Mouse (Mus musculus): ENCODE data around the gene Olfr1216. TPM values are rescaled to one million over a fixed set of nuclear protein-coding genes. Genes with fewer than 3 reads are reported as not detected.
"Not testable (repeated sequence)": the region's sequence is repeated elsewhere in the genome, so short reads cannot be mapped to it uniquely, and the experiment has no call there.

The Olfr1216 gene
- polyA plus RNA-seq (2016; fragmentation: Nextera tagmentation; extraction: Ambion mirVana) = not detected in 2 replicates

- no peaks in the 10 kb centered on the region for H3K4me1 ChIP-seq
Measured at GRCm38 (mm10) chr2:89018240-89018639, at the start of gene Olfr1216. Gene Olfr1216, minus strand, starts transcription at chr2:89018340.

GRCm38 (mm10) chr2:89061087-89061486 lies 42.9 kb upstream of the Olfr1216 start, which contains the start of gene Olfr1218:
Gene Olfr1218, minus strand, starts transcription at chr2:89061187.
- Histone ChIP-seq H3K4me2 (no peak within 1 kb of the TSS), H3K9ac (no peak within 1 kb of the TSS), H3K4me3 (no peak within 1 kb of the TSS), H3K27me3 (replicated peaks) (no peaks in the 10 kb centered on the region), H3K36me3 (no peaks in the 10 kb centered on the region), H3K4me1 (no peaks in the 10 kb centered on the region), H3K27ac (no peak within 1 kb of the TSS), H3K9me3 (replicated peaks) (no peaks in the 10 kb centered on the region)
- ATAC-seq = no peak

More at GRCm38 (mm10) chr2:89018240-89018639, at the start of gene Olfr1216:
- H3K36me3 ChIP-seq = no peaks in the 10 kb centered on the region
- no peaks in the 10 kb centered on the region for H3K9me3 ChIP-seq (replicated peaks)
- no peak for ATAC-seq
- no peak within 1 kb of the TSS for H3K27ac ChIP-seq
- no peaks in the 10 kb centered on the region for H3K27me3 ChIP-seq (replicated peaks)
- no peak within 1 kb of the TSS for H3K4me3 ChIP-seq
- 54% methylated on average over 1 of the region's 1 CpGs for WGBS (ENCODE audit: insufficient replicate concordance)
- H3K4me2 ChIP-seq = no peak within 1 kb of the TSS
- H3K9ac ChIP-seq = no peak within 1 kb of the TSS

- no peaks in the 10 kb centered on the region for H3K9me3 ChIP-seq (replicated peaks)
- H3K27ac ChIP-seq = no peak within 1 kb of the TSS
- no peak within 1 kb of the TSS for H3K4me2 ChIP-seq
- H3K4me3 ChIP-seq = no peak within 1 kb of the TSS
- H3K36me3 ChIP-seq = no peaks in the 10 kb centered on the region
- WGBS (ENCODE audit: insufficient replicate concordance) = 50% methylated on average over 2 of the region's 2 CpGs
- no peak within 1 kb of the TSS for H3K9ac ChIP-seq
- H3K4me1 ChIP-seq = no peaks in the 10 kb centered on the region
- no peak for ATAC-seq
- no peaks in the 10 kb centered on the region for H3K27me3 ChIP-seq (replicated peaks)
Measured at GRCm38 (mm10) chr2:89031965-89032364, 13.8 kb upstream of the Olfr1216 start, which contains the start of gene Olfr1217. Gene Olfr1217, minus strand, starts transcription at chr2:89032065.

GRCm38 (mm10) chr2:89021436-89021835 lies 3.3 kb upstream of the Olfr1216 start:
- not testable (repeated sequence) for H3K9me3 ChIP-seq (replicated peaks); H3K27me3 ChIP-seq (replicated peaks); H3K4me3 ChIP-seq; H3K4me1 ChIP-seq; H3K9ac ChIP-seq; H3K4me2 ChIP-seq; ATAC-seq; H3K27ac ChIP-seq; H3K36me3 ChIP-seq
- WGBS (ENCODE audit: insufficient replicate concordance) = 47% methylated on average over 3 of the region's 3 CpGs

- 47% methylated on average over 2 of the region's 2 CpGs for WGBS (ENCODE audit: insufficient replicate concordance)
- H3K27ac ChIP-seq = no peak within 1 kb of the TSS
- H3K4me3 ChIP-seq = no peak within 1 kb of the TSS
- H3K4me1 ChIP-seq = no peaks in the 10 kb centered on the region
- no peaks in the 10 kb centered on the region for H3K27me3 ChIP-seq (replicated peaks)
- no peak for ATAC-seq
- no peak within 1 kb of the TSS for H3K4me2 ChIP-seq
- H3K36me3 ChIP-seq = no peaks in the 10 kb centered on the region
- H3K9me3 ChIP-seq (replicated peaks) = no peaks in the 10 kb centered on the region
- no peak within 1 kb of the TSS for H3K9ac ChIP-seq
Measured at GRCm38 (mm10) chr2:89006873-89007272, 11.3 kb downstream of the Olfr1216 start, which contains the start of gene Olfr1215. Gene Olfr1215, minus strand, starts transcription at chr2:89006973.

GRCm38 (mm10) chr2:88992553-88992952 lies 25.6 kb downstream of the Olfr1216 start, which contains the start of gene Olfr1214:
Gene Olfr1214, minus strand, starts transcription at chr2:88992653.
- H3K9me3 ChIP-seq (replicated peaks) = no peaks in the 10 kb centered on the region
- H3K9ac ChIP-seq = no peak within 1 kb of the TSS
- WGBS (ENCODE audit: insufficient replicate concordance) = 66% methylated on average over 1 of the region's 1 CpGs
- no peak within 1 kb of the TSS for H3K27ac ChIP-seq
- H3K36me3 ChIP-seq = no peaks in the 10 kb centered on the region
- no peak within 1 kb of the TSS for H3K4me3 ChIP-seq
- ATAC-seq = no peak
- no peaks in the 10 kb centered on the region for H3K4me1 ChIP-seq
- no peaks in the 10 kb centered on the region for H3K27me3 ChIP-seq (replicated peaks)
- no peak within 1 kb of the TSS for H3K4me2 ChIP-seq

GRCm38 (mm10) chr2:88980181-88980580 lies 38.0 kb downstream of the Olfr1216 start, which contains the start of gene Gm13762:
Gene Gm13762, minus strand, starts transcription at chr2:88980281.
- no peaks in the 10 kb centered on the region for H3K36me3 ChIP-seq
- no peak within 1 kb of the TSS for H3K9ac ChIP-seq
- no peaks in the 10 kb centered on the region for H3K27me3 ChIP-seq (replicated peaks)
- H3K4me3 ChIP-seq = no peak within 1 kb of the TSS
- H3K27ac ChIP-seq = no peak within 1 kb of the TSS
- H3K9me3 ChIP-seq (replicated peaks) = no peaks in the 10 kb centered on the region
- H3K4me1 ChIP-seq = no peaks in the 10 kb centered on the region
- no peak within 1 kb of the TSS for H3K4me2 ChIP-seq
- no peak for ATAC-seq
- WGBS (ENCODE audit: insufficient replicate concordance) = 78% methylated on average over 1 of the region's 1 CpGs

Other genes starting within 250 kb of the Olfr1216 start
- not detected in 2 replicates for gene Olfr1200, start 247.9 kb downstream of the Olfr1216 start, polyA plus RNA-seq (2016; fragmentation: Nextera tagmentation; extraction: Ambion mirVana)
- not detected in 2 replicates for gene Olfr1201, start 225.3 kb downstream of the Olfr1216 start, polyA plus RNA-seq (2016; fragmentation: Nextera tagmentation; extraction: Ambion mirVana)
- gene Olfr1202, start 203.8 kb downstream of the Olfr1216 start, polyA plus RNA-seq (2016; fragmentation: Nextera tagmentation; extraction: Ambion mirVana) = not detected in 2 replicates
- gene Olfr1205, start 188.6 kb downstream of the Olfr1216 start, polyA plus RNA-seq (2016; fragmentation: Nextera tagmentation; extraction: Ambion mirVana) = not detected in 2 replicates
- gene Olfr1204, start 169.0 kb downstream of the Olfr1216 start, polyA plus RNA-seq (2016; fragmentation: Nextera tagmentation; extraction: Ambion mirVana) = not detected in 2 replicates
- not detected in 2 replicates for gene Olfr1206, start 155.1 kb downstream of the Olfr1216 start, polyA plus RNA-seq (2016; fragmentation: Nextera tagmentation; extraction: Ambion mirVana)
- gene Olfr1208, start 116.0 kb downstream of the Olfr1216 start, polyA plus RNA-seq (2016; fragmentation: Nextera tagmentation; extraction: Ambion mirVana) = not detected in 2 replicates
- gene Olfr1209, start 103.2 kb downstream of the Olfr1216 start, polyA plus RNA-seq (2016; fragmentation: Nextera tagmentation; extraction: Ambion mirVana) = not detected in 2 replicates
- gene Olfr1211, start 80.2 kb downstream of the Olfr1216 start, polyA plus RNA-seq (2016; fragmentation: Nextera tagmentation; extraction: Ambion mirVana) = not detected in 2 replicates
- not detected in 2 replicates for gene Olfr1212, start 64.4 kb downstream of the Olfr1216 start, polyA plus RNA-seq (2016; fragmentation: Nextera tagmentation; extraction: Ambion mirVana)
- gene Gm13762, start 38.1 kb downstream of the Olfr1216 start, polyA plus RNA-seq (2016; fragmentation: Nextera tagmentation; extraction: Ambion mirVana) = not detected in 2 replicates
- not detected in 2 replicates for gene Olfr1214, start 25.7 kb downstream of the Olfr1216 start, polyA plus RNA-seq (2016; fragmentation: Nextera tagmentation; extraction: Ambion mirVana)
- gene Olfr1215, start 11.4 kb downstream of the Olfr1216 start, polyA plus RNA-seq (2016; fragmentation: Nextera tagmentation; extraction: Ambion mirVana) = not detected in 2 replicates
- not detected in 2 replicates for gene Olfr1217, start 13.7 kb upstream of the Olfr1216 start, polyA plus RNA-seq (2016; fragmentation: Nextera tagmentation; extraction: Ambion mirVana)
- not detected in 2 replicates for gene Olfr1218, start 42.8 kb upstream of the Olfr1216 start, polyA plus RNA-seq (2016; fragmentation: Nextera tagmentation; extraction: Ambion mirVana)
- gene Olfr1219, start 65.2 kb upstream of the Olfr1216 start, polyA plus RNA-seq (2016; fragmentation: Nextera tagmentation; extraction: Ambion mirVana) = not detected in 2 replicates
- gene Olfr1220, start 88.5 kb upstream of the Olfr1216 start, polyA plus RNA-seq (2016; fragmentation: Nextera tagmentation; extraction: Ambion mirVana) = not detected in 2 replicates
- gene Olfr1221, start 98.9 kb upstream of the Olfr1216 start, polyA plus RNA-seq (2016; fragmentation: Nextera tagmentation; extraction: Ambion mirVana) = not detected in 2 replicates
- gene Olfr1222, start 114.7 kb upstream of the Olfr1216 start, polyA plus RNA-seq (2016; fragmentation: Nextera tagmentation; extraction: Ambion mirVana) = not detected in 2 replicates
- gene Olfr1223, start 133.2 kb upstream of the Olfr1216 start, polyA plus RNA-seq (2016; fragmentation: Nextera tagmentation; extraction: Ambion mirVana) = not detected in 2 replicates
- gene Olfr1224-ps1, start 145.8 kb upstream of the Olfr1216 start, polyA plus RNA-seq (2016; fragmentation: Nextera tagmentation; extraction: Ambion mirVana) = not detected in 2 replicates
- gene Olfr1225, start 156.3 kb upstream of the Olfr1216 start, polyA plus RNA-seq (2016; fragmentation: Nextera tagmentation; extraction: Ambion mirVana) = not detected in 2 replicates
- not detected in 2 replicates for gene Olfr1226, start 181.7 kb upstream of the Olfr1216 start, polyA plus RNA-seq (2016; fragmentation: Nextera tagmentation; extraction: Ambion mirVana)
- gene Olfr1228, start 235.7 kb upstream of the Olfr1216 start, polyA plus RNA-seq (2016; fragmentation: Nextera tagmentation; extraction: Ambion mirVana) = not detected in 2 replicates

Measured in liver, embryonic 12.5 days (tissue).